ENCODE assay signal across 17 mouse cellular contexts in the genomic region with DNA sequence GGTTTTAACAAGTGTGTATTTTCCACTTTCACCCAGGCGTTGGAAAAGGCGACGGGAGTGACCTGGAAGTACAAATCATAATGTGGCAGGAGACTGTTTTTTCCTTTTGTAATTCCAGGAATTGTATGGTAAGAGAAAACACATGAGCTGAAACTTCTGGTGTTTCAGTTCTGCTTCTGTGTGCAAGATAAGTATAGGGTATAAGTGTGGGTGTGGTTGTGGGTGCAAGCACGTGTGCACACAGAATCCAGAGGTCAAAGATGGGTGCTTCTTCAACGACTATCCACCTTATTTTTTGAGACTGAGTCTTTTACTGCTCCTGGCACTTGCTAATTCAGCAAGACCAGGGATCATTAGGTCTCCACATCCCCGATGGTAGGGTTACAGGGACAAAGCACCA.
"Had no signal": no experiment of that assay in that cellular context is flagged by ENCODE, and none has a peak within 500 bp of the region (broad histone marks: within the 10 kb centered on the region; RNA-seq: fewer than 3 reads in every experiment).

No protein-coding gene starts in this region.

- H3K36me3 ChIP-seq: kidney, embryonic 15.5 days; limb, embryonic 15.5 days; liver, embryonic 12.5 days; midbrain, embryonic 10.5 days; neural tube, embryonic 15.5 days had no signal

- H3K4me2 ChIP-seq: kidney, embryonic 15.5 days; limb, embryonic 15.5 days; liver, embryonic 12.5 days; lung, embryonic 14.5 days; neural tube, embryonic 15.5 days had no signal

- H3K9ac ChIP-seq: kidney, embryonic 15.5 days; limb, embryonic 15.5 days; liver, embryonic 12.5 days; lung, embryonic 14.5 days; neural tube, embryonic 15.5 days had no signal

- H3K4me3 ChIP-seq: kidney, embryonic 15.5 days; limb, embryonic 15.5 days; liver, embryonic 12.5 days; midbrain, embryonic 10.5 days; myocyte; neural tube, embryonic 15.5 days had no signal

- H3K9me3 ChIP-seq: kidney, embryonic 15.5 days; limb, embryonic 15.5 days; liver, embryonic 12.5 days; midbrain, embryonic 10.5 days; neural tube, embryonic 15.5 days had no signal

- DNase-seq: kidney, adult 11 months; kidney, postnatal 14 days; layer of hippocampus, adult 9-11 months; left cerebral cortex, postnatal 4 days; lung, embryonic 14.5 days; lung, postnatal 10 days; lung, postnatal 4 days; midbrain, embryonic 14.5 days; retina, postnatal 1 day; thymus, postnatal 14 days had no signal

- ATAC-seq: liver, embryonic 12.5 days had no signal

- H3K4me1 ChIP-seq: kidney, embryonic 15.5 days; limb, embryonic 15.5 days; liver, embryonic 12.5 days; midbrain, embryonic 10.5 days; neural tube, embryonic 15.5 days had no signal

- H3K27ac ChIP-seq: kidney, embryonic 15.5 days; limb, embryonic 15.5 days; liver, embryonic 12.5 days; midbrain, embryonic 10.5 days; neural tube, embryonic 15.5 days; stomach, postnatal 0 days had no signal

- H3K27me3 ChIP-seq: kidney, embryonic 15.5 days; limb, embryonic 15.5 days; liver, embryonic 12.5 days; neural tube, embryonic 15.5 days had no signal
